Mouse (Mus musculus) forebrain, embryonic 10.5 days (tissue): ENCODE measurements around the gene H1f0. TPM values are rescaled to one million over a fixed set of nuclear protein-coding genes. Genes with fewer than 3 reads are reported as not detected.

ENCODE experiments used
- DNase-seq: peaks from one replicate; pipeline ENCODE4 v3.0.0-alpha.2; 2017; ENCODE audit warnings: low spot score; ENCODE audit errors: extremely low spot score
- H3K27ac ChIP-seq: fragments of 300-500 bp; sonication (generic); 2 replicates; pipeline ENCODE4 v1.5.1; 2016; ENCODE audit warnings: mild to moderate bottlenecking
- H3K27me3 ChIP-seq: fragments of 300-500 bp; sonication (generic); 2 replicates; pipeline ENCODE4 v1.6.1; 2016; ENCODE audit warnings: mild to moderate bottlenecking; ENCODE audit not compliant: poor library complexity, severe bottlenecking
- H3K36me3 ChIP-seq: fragments of 300-500 bp; sonication (generic); replicated peaks from 2 replicates; pipeline ENCODE4 v1.6.1; 2016; ENCODE audit warnings: mild to moderate bottlenecking, moderate library complexity
- H3K4me1 ChIP-seq: fragments of 300-500 bp; sonication (generic); 2 replicates; pipeline ENCODE4 v1.6.1; 2016
- H3K4me3 ChIP-seq: fragments of 300-500 bp; sonication (generic); 2 replicates; pipeline ENCODE4 v1.5.1; 2016; ENCODE audit warnings: mild to moderate bottlenecking, moderate library complexity
- H3K9me3 ChIP-seq: fragments of 300-500 bp; sonication (generic); 2 replicates; pipeline ENCODE4 v1.6.1; 2016; ENCODE audit warnings: mild to moderate bottlenecking, moderate library complexity
- WGBS: fragments of 180-500 bp; shearing (Covaris S2); methylation state at CpG from one replicate; pipeline ENCODE4 v1.1.7; 2016; 5-methylcytosine and 5-hydroxymethylcytosine counted together
- polyA plus RNA-seq: library from polyadenylated mRNA; unstranded; fragments of >200 nt; fragmentation: Nextera tagmentation; extraction: Ambion mirVana; gene quantifications from 2 replicates; pipeline ENCODE4 v1.2.1, GENCODE M21; 2016

The H1f0 gene
- polyA plus RNA-seq, 1 experiment from 2014 or later: 444 TPM

DNA sequence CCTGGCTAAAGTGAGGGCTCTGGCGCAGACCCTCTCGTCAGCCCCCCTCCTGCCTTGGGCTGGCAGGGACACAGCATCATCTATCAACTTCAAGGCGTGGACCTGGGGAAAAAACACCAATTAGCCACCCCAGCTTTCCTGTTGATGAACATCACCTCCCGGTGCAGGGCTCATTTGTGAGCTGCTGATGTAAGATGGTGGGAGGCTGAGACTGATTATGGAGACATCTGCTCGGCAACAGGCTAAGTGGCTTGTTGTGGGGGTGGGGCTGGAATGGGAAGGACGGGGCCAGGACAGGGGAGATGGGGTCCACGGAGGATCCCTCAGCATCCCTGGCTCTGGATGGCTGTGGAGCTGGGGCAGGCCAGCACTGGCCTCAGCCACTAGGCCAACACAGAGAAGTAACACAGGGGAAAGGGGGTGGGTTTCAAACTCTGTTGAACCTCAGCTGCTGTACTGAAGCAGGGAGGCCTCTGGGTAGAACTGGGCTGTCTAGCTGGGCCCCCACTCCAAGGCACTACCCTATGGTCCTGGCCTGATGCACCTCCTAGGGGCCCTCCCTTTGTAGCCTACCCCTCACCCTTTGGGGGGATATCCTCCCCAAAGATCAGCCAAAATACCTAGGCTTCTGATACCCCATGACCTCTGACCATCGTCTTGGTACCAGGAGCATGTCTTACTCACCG is 22.1 kb downstream of the H1f0 start:
- Histone ChIP-seq H3K27me3 (peaks cover 18% of the 10 kb centered on the region), H3K27ac (peak overlapping the region; percentile 57; the same call in 1 of the 2 replicates), H3K36me3 (peaks cover 32% of the 10 kb centered on the region), H3K4me3 (no peak overlapping the region), H3K4me1 (peaks cover 15% of the 10 kb centered on the region), H3K9me3 (no peaks in the 10 kb centered on the region)
- DNase-seq: no peak
- 75% methylated on average over 9 of the region's 9 CpGs for WGBS

DNA sequence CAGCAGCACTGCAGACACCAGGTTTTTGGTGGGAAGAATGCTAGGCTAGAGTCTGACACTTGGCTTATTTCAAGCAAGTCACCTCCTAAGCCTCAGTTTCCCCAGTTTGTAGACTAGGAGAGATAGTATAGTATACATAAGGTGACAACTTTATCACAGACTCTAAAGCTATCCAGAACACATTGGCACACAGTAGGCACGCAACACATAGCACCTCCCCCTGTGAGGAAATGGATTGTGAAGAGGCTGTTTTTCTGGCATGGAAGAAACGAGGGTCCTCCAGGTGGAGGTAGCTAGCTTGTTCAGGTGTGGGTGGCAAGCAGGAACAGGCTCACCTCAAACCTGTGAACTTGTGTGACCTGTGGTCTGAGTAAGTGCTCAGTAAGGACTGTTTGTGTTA is 22.7 kb downstream of the H1f0 start:
- 88% methylated on average over 2 of the region's 2 CpGs for WGBS
- no peak for DNase-seq
- no peak overlapping the region for H3K4me3 ChIP-seq
- peaks cover 11% of the 10 kb centered on the region for H3K4me1 ChIP-seq
- peaks cover 13% of the 10 kb centered on the region for H3K27me3 ChIP-seq
- H3K27ac ChIP-seq: 0 out of 2 replicates have a peak overlapping the region, but pooled peaks have one; percentile 27
- H3K9me3 ChIP-seq: no peaks in the 10 kb centered on the region
- peaks cover 39% of the 10 kb centered on the region for H3K36me3 ChIP-seq

DNA sequence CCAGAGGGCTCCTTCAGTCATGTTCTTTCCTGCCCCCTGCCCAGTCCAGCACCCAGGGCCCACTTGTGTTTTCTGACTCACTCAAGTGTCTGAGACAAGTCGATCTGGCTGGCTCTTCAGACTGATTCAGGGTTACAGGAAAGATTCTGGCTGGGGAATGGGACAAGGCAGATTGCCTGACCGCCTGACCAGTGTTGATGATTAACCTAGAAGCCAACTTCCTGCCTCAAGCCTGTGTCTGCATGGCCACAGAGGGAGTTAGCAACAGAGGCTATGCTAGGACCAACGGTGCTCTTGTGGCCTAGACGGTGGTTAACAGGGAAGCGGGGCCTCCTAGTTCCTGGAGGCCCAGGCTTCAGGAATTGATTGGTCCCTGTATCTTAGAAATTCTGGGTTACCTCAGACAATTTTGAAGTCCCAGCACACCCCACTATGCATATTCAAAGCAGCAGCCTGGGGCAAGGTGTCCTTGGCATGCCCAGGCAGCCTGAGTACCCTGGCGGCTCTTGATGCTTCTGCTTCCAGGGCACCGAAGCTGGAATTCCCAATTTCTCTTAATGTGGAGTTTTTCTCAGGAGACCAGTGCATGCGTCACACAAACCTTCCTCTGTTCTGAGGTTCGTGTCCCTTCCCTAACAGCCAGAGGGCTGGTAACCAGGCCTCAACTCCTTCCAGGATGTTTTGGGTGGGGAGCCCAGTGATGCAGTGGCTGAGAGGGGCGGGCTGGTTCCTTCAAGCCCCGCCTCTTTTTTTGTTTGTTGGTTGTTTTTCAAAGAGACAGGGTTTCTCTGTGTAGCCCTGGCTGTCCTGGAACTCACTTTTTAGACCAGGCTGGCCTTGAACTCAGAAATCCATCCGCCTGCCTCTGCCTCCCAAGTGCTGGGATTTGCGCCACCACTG is 23.5 kb downstream of the H1f0 start:
- peaks cover 46% of the 10 kb centered on the region for H3K36me3 ChIP-seq
- H3K27ac ChIP-seq: 0 out of 2 replicates have a peak overlapping the region, but pooled peaks have one; percentile 27
- no peak overlapping the region for H3K4me3 ChIP-seq
- WGBS: 81% methylated on average over 13 of the region's 13 CpGs
- H3K9me3 ChIP-seq: no peaks in the 10 kb centered on the region
- no peak for DNase-seq
- H3K27me3 ChIP-seq: peaks cover 12% of the 10 kb centered on the region
- H3K4me1 ChIP-seq: peaks cover 11% of the 10 kb centered on the region

DNA sequence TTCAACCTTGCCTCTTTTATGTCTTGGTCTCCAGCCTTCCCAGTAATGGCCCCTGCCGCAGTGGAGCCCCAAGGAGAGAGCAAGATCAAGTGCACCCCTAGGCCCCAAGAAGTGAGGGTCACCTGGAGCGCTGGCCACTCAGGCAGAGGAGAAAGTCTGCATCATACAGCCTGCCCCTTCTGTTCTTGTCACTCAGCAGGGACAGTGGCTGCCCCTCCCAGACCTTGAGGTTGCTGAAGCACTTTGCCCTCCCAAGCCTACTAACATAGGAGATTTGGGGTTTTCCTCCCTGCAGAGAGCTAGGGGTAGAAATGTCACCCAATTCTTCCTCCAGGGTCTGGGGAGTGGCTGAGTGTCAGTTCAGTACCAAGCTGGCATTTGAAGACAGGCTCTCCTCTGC is 24.1 kb downstream of the H1f0 start:
- Histone ChIP-seq H3K27ac (no peak overlapping the region), H3K4me1 (peaks cover 11% of the 10 kb centered on the region), H3K36me3 (peaks cover 53% of the 10 kb centered on the region), H3K9me3 (no peaks in the 10 kb centered on the region), H3K4me3 (no peak overlapping the region), H3K27me3 (peaks cover 6% of the 10 kb centered on the region)
- 81% methylated on average over 2 of the region's 2 CpGs for WGBS
- no peak for DNase-seq

DNA sequence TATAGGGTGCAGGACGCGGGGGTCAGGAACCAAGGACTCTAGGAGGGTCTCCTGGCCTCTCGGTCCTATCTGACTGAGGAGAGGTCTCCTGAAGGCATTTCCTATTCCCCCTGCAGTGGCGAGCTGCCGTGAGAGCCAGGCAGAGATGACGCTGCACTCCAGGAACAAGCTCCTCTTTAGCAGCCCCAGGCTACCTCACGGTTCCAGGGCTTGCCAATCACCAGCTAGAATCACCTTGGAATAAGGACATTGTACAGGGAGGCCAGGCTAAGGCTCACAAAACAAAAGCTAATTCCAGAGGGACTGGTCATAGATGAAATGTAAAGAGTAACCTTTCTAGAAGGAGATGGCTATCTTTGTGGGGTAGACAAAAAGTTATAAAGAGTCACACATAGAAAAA is 28.4 kb downstream of the H1f0 start:
- Histone ChIP-seq H3K9me3 (no peaks in the 10 kb centered on the region), H3K27me3 (no peaks in the 10 kb centered on the region), H3K27ac (no peak overlapping the region), H3K4me3 (no peak overlapping the region), H3K36me3 (peaks cover 91% of the 10 kb centered on the region), H3K4me1 (peaks cover 8% of the 10 kb centered on the region)
- DNase-seq: no peak
- WGBS: 89% methylated on average over 7 of the region's 7 CpGs

DNA sequence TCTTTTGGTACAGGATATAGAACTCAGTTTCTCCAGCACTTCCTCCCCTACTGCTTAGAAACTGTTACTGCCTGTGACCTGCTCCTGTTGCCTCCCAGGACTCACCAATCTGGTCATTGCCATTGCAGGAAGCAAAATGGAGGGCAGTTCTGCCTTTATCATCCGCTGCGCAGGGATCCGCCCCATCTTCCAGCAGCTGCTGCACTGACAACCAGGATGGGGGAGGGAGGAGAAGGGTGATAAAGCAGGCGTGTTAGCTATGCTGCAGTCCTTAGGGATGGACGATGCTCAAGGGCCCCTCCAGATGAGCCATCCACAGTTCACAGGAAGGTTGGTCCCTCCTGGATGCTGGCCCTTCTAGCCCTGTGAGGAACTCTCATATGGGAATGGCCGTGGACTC is 29.6 kb downstream of the H1f0 start:
- H3K36me3 ChIP-seq: peaks cover 84% of the 10 kb centered on the region

DNA sequence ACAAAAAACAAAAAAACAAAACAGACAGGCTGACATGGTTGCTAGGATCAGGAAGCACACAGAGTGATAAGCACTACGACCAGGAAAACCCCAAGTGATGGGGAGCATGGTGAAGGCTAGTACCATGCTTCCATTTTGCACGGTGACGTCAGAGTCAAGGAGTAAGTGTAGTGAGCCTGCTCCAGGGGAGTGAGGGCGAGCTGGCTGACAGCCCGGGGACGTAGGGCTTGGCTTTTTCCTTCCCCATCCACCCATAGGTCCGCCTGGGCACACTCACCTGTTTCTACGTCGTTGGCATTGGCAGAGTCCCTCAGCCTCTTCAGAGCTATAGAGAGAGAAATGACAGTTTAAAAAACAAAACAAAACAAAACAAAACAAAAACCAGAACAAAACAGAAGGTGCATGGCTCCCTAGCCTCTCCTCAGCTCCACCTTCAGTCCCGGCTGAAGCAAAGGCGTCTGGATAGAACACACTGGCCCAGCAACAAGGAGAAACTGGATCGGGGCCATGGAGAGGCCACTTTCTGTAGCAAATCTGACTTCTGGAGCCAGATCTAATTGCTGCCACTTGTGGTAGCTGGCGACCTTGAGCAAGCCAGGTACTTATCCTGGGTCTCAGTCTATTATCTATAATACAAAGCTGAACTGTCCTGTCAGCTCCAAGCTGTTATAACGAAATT is 32.8 kb downstream of the H1f0 start:
- H3K27me3 ChIP-seq: no peaks in the 10 kb centered on the region
- no peak overlapping the region for H3K27ac ChIP-seq
- peak overlapping the region; percentile 82 for H3K4me3 ChIP-seq
- DNase-seq: no peak
- no peaks in the 10 kb centered on the region for H3K9me3 ChIP-seq
- H3K36me3 ChIP-seq: peaks cover 52% of the 10 kb centered on the region
- peaks cover 29% of the 10 kb centered on the region for H3K4me1 ChIP-seq
- 87% methylated on average over 14 of the region's 14 CpGs for WGBS

More for the DNA sequence above, 29.6 kb downstream of the H1f0 start:
- H3K4me1 ChIP-seq: peaks cover 15% of the 10 kb centered on the region
- H3K9me3 ChIP-seq: no peaks in the 10 kb centered on the region
- no peak overlapping the region for H3K4me3 ChIP-seq
- DNase-seq: no peak
- WGBS: 90% methylated on average over 6 of the region's 6 CpGs
- H3K27me3 ChIP-seq: no peaks in the 10 kb centered on the region
- H3K27ac ChIP-seq: no peak overlapping the region

DNA sequence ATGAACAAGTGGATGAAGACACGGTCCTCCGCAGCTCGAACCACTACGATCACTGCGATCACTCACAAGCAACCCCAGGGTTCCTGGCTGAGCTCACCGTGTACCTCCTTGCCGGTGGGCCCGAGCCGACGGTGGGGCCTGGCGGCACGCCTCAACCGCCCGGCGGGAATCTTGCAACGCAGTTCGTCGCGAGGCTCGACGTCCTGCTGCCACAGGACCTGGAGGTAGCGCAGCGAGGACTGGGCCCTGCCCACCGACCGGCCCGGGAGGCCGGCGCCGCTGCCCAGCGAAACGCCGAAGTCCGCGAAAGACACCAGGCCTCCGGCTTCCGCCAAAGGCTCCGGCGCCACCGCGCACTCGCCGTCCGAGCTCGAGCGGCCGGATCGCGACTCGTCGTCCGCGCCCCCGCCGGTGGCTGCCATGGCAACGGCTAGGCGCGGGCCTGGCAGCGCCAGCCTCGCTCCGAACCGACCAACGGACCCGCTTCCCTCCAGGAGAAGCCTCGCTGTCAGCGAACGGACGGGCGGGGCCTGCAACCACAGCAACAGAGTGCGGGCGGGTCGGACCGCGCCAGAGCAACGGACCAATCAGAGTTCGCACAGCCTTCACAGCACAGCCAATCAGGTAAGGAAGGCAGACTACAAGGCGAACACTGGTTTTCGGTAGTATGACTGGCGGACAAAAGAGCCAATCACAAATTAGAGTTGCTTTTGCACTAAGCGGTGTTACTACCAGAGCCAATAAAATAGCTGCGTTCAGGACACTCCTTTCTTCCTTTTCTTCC is 34.3 kb downstream of the H1f0 start, which contains the start of gene Ankrd54:
TSS of gene Ankrd54 (minus strand) at position 518 of the 784 bp plus-strand sequence.
- under 1% methylated on average over 80 of the region's 80 CpGs for WGBS
- peaks cover 37% of the 10 kb centered on the region for H3K36me3 ChIP-seq
- peaks cover 44% of the 10 kb centered on the region for H3K4me1 ChIP-seq
- peak within 1 kb of the TSS; percentile 82 for H3K4me3 ChIP-seq
- H3K27ac ChIP-seq: peak within 1 kb of the TSS; percentile 86
- DNase-seq: peak; percentile 97
- no peaks in the 10 kb centered on the region for H3K27me3 ChIP-seq
- no peaks in the 10 kb centered on the region for H3K9me3 ChIP-seq

DNA sequence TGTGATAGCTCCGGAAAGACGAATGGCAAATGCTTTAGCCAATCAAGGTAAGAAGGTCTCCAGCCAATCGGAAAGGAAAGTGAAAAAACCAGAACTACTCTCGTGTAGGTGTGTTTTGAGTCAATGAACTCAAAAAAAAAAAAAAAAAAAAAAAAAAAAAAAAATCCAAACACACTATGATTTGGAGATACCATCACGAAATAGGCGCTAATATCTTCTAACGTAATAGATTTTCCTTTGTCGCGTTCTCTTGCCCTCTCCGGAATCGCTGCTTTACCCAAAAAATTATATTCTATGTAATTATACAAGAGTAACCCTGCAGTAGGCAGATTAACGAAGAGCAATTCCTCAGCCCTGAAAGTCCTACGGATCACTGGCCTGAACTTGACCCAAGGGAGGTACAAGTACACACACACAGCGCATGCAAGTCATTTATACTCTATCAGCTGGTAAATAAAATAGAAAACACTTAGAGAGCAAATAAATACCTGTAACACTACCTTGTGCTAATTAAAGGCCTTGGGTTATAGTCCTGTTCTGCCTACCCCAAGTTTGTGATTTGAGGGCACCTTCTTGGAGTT is 35.0 kb downstream of the H1f0 start:
- WGBS: 9% methylated on average over 14 of the region's 14 CpGs
- Histone ChIP-seq H3K36me3 (peaks cover 30% of the 10 kb centered on the region), H3K27me3 (no peaks in the 10 kb centered on the region), H3K4me1 (peaks cover 44% of the 10 kb centered on the region), H3K4me3 (peak overlapping the region; percentile 82), H3K27ac (peak overlapping the region; percentile 56), H3K9me3 (no peaks in the 10 kb centered on the region)
- DNase-seq: no peak

DNA sequence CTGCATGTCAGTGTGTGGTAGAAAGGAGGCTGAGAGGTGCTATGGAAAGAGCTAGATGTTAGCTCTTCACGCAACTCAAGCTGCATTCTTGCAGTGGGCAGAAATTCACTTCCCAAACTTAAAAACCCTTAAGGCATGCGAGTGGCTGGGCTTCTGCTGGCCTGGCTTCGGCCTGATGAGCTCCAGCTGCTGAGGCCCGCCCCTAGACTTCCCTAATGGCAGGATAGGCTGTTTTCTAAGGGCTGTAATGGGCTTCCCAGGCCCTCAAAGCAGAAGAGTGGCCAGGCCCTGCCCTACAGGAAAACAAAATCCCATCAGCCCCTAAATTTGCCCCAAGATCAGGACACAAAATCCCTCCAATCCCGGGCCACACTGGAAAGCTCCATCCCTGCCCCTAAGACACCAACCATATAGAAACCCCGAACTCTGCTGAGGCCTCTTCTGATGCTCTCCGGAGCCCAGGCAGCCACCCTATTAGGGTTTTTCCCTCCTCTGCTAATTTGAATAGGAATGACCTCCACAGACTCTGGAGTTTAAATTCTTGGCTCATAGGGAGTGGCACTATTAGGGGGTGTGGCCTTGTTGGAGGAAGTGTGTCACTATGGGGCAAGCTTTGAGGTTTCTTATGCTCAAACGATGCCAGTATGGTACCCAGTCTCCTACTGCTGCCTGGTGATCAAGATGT is 37.0 kb downstream of the H1f0 start:
- DNase-seq: no peak
- Histone ChIP-seq H3K36me3 (peaks cover 10% of the 10 kb centered on the region), H3K27me3 (no peaks in the 10 kb centered on the region; the same call in 1 of the 2 replicates), H3K4me1 (peaks cover 44% of the 10 kb centered on the region), H3K4me3 (no peak overlapping the region), H3K9me3 (no peaks in the 10 kb centered on the region), H3K27ac (no peak overlapping the region)
- 72% methylated on average over 8 of the region's 8 CpGs for whole genome bisulfite sequencing

DNA sequence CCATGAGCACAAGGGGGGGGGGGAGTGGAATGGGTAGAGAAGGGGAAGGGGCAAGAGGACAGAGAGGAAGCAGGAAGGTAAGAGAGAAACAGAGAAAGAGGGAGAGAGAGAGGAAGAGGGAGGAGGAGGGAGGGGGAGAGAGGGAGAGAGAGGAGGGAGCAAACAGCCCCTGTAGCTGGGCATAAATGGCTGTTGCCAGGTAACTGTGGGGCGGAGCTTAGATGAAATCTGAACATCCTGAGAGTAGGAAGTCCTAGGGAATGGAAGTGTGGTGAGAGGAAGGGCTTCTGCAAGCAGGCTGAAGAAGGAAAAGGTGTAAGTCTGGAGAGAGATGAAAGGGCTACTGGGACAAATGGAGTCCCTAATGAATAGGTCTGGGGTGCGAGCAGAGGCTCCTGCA is 38.0 kb downstream of the H1f0 start:
- Histone ChIP-seq H3K4me1 (peaks cover 40% of the 10 kb centered on the region), H3K9me3 (no peaks in the 10 kb centered on the region), H3K4me3 (no peak overlapping the region), H3K27me3 (no peaks in the 10 kb centered on the region; the same call in 1 of the 2 replicates), H3K36me3 (no peaks in the 10 kb centered on the region), H3K27ac (peak overlapping the region; percentile 25; the same call in 1 of the 2 replicates)
- WGBS: 58% methylated on average over 2 of the region's 2 CpGs
- no peak for DNase-seq
